Mouse (Mus musculus): ENCODE measurements around the gene Spred3. TPM values are rescaled to one million over a fixed set of nuclear protein-coding genes. Genes with fewer than 3 reads are reported as not detected.

Spred3 gene
- polyA plus RNA-seq, 1 experiment = 35.6 TPM

GRCm38 (mm10) chr7:29162750-29163525 is 7.3 kb downstream of the Spred3 start:
- no peak for TF ChIP-seq POLR2A (IDR thresholded peaks at IDR 0.05; ENCODE audit: borderline replicate concordance, extremely low read depth, insufficient read depth, insufficient read length, poor library complexity, severe bottlenecking)
- no peak for TF ChIP-seq CTCF (IDR thresholded peaks at IDR 0.05; ENCODE audit: borderline replicate concordance, extremely low read depth, insufficient read depth, insufficient read length)
- no peak for DNase-seq (ENCODE audit: low read depth)

GRCm38 (mm10) chr7:29162294-29162693 is 7.9 kb downstream of the Spred3 start:
- TF ChIP-seq CTCF (IDR thresholded peaks at IDR 0.05; ENCODE audit: borderline replicate concordance, extremely low read depth, insufficient read depth, insufficient read length) (no peak), POLR2A (IDR thresholded peaks at IDR 0.05; ENCODE audit: borderline replicate concordance, extremely low read depth, insufficient read depth, insufficient read length, poor library complexity, severe bottlenecking) (no peak)
- DNase-seq (ENCODE audit: low read depth) = no peak

GRCm38 (mm10) chr7:29158264-29158663 is 11.9 kb downstream of the Spred3 start:
- TF ChIP-seq POLR2A (IDR thresholded peaks at IDR 0.05; ENCODE audit: borderline replicate concordance, extremely low read depth, insufficient read depth, insufficient read length, poor library complexity, severe bottlenecking) (no peak), CTCF (IDR thresholded peaks at IDR 0.05; ENCODE audit: borderline replicate concordance, extremely low read depth, insufficient read depth, insufficient read length) (no peak)
- DNase-seq (ENCODE audit: low read depth) = peak; percentile 30

GRCm38 (mm10) chr7:29155838-29156782 is 14.1 kb downstream of the Spred3 start, which contains the start of gene Fam98c:
Fam98c (minus strand) TSS chr7:29156234.
- peak; percentile 91 for DNase-seq (ENCODE audit: low read depth)
- TF ChIP-seq CTCF (IDR thresholded peaks at IDR 0.05; ENCODE audit: borderline replicate concordance, extremely low read depth, insufficient read depth, insufficient read length) = 0 out of 2 replicates have a peak, but pooled peaks have one; percentile 20
- no peak for TF ChIP-seq POLR2A (IDR thresholded peaks at IDR 0.05; ENCODE audit: borderline replicate concordance, extremely low read depth, insufficient read depth, insufficient read length, poor library complexity, severe bottlenecking)

GRCm38 (mm10) chr7:29155196-29155837 is 14.9 kb downstream of the Spred3 start:
- peak; percentile 94 for DNase-seq (ENCODE audit: low read depth)
- peak; percentile 71 for TF ChIP-seq POLR2A (IDR thresholded peaks at IDR 0.05; ENCODE audit: borderline replicate concordance, extremely low read depth, insufficient read depth, insufficient read length, poor library complexity, severe bottlenecking)
- TF ChIP-seq CTCF (IDR thresholded peaks at IDR 0.05; ENCODE audit: borderline replicate concordance, extremely low read depth, insufficient read depth, insufficient read length) = no peak; the same call in 1 of the 2 replicates

- TF ChIP-seq CTCF (IDR thresholded peaks at IDR 0.05; ENCODE audit: borderline replicate concordance, extremely low read depth, insufficient read depth, insufficient read length) (peak; percentile 8; the same call in 1 of the 2 replicates), POLR2A (IDR thresholded peaks at IDR 0.05; ENCODE audit: borderline replicate concordance, extremely low read depth, insufficient read depth, insufficient read length, poor library complexity, severe bottlenecking) (no peak)
- no peak for DNase-seq (ENCODE audit: low read depth)
Observed at GRCm38 (mm10) chr7:29154018-29154720, 16.0 kb downstream of the Spred3 start.

GRCm38 (mm10) chr7:29151486-29151885 is 18.7 kb downstream of the Spred3 start:
- TF ChIP-seq CTCF (IDR thresholded peaks at IDR 0.05; ENCODE audit: borderline replicate concordance, extremely low read depth, insufficient read depth, insufficient read length) (no peak), POLR2A (IDR thresholded peaks at IDR 0.05; ENCODE audit: borderline replicate concordance, extremely low read depth, insufficient read depth, insufficient read length, poor library complexity, severe bottlenecking) (no peak)
- no peak for DNase-seq (ENCODE audit: low read depth)

- TF ChIP-seq POLR2A (IDR thresholded peaks at IDR 0.05; ENCODE audit: borderline replicate concordance, extremely low read depth, insufficient read depth, insufficient read length, poor library complexity, severe bottlenecking) (no peak), CTCF (IDR thresholded peaks at IDR 0.05; ENCODE audit: borderline replicate concordance, extremely low read depth, insufficient read depth, insufficient read length) (no peak)
- no peak for DNase-seq (ENCODE audit: low read depth)
Observed at GRCm38 (mm10) chr7:29148771-29149170, 21.4 kb downstream of the Spred3 start.

GRCm38 (mm10) chr7:29146625-29147367 is 23.4 kb downstream of the Spred3 start:
- no peak for TF ChIP-seq CTCF (IDR thresholded peaks at IDR 0.05; ENCODE audit: borderline replicate concordance, extremely low read depth, insufficient read depth, insufficient read length)
- TF ChIP-seq POLR2A (IDR thresholded peaks at IDR 0.05; ENCODE audit: borderline replicate concordance, extremely low read depth, insufficient read depth, insufficient read length, poor library complexity, severe bottlenecking) = no peak
- no peak for DNase-seq (ENCODE audit: low read depth)

- TF ChIP-seq CTCF (IDR thresholded peaks at IDR 0.05; ENCODE audit: borderline replicate concordance, extremely low read depth, insufficient read depth, insufficient read length) (no peak), POLR2A (IDR thresholded peaks at IDR 0.05; ENCODE audit: borderline replicate concordance, extremely low read depth, insufficient read depth, insufficient read length, poor library complexity, severe bottlenecking) (no peak)
- DNase-seq (ENCODE audit: low read depth) = no peak
Observed at GRCm38 (mm10) chr7:29144006-29144405, 26.2 kb downstream of the Spred3 start.

All from brain, embryonic 14.5 days (tissue).